Mouse (Mus musculus) ovary, adult 18-20 months (tissue): ENCODE results near the gene Olfr357.

Experiments
- DNase-seq: peaks from one replicate; pipeline ENCODE4 v3.0.0; 2022; ENCODE audit warnings: low spot score, mixed read lengths

Olfr357 gene

GRCm38 (mm10) chr2:36993527-36993926 is at the start of gene Olfr357:
TSS of gene Olfr357 (plus strand) at chr2:36993827.
- DNase-seq, result no peak

- no peak for DNase-seq
Observed at GRCm38 (mm10) chr2:36997030-36997429, 3.4 kb downstream of the Olfr357 start.

DNA sequence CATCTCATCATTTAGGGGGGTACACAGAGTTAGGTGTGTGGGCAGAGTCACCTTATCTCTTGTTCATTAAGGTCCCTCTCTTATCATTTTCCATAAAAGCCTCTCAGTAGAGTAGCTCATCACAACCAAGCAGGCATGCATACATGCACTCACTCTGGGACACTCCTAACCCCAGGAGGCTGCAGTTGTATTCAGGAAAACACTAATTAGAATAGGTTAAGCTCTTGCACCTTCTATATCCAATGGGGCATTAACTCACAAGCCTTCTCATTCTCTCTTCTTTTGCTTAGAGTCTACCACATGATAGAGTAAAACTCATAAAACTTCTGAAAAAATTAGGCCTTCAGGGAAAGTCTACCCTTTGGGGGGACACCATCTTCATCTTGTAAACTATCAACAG is 15.6 kb downstream of the Olfr357 start, which contains the start of gene Olfr358:
Olfr358 (minus strand) TSS at position 101 of the 400 bp plus-strand sequence.
- no peak for DNase-seq
